In genomic region chr16:28447114-28447455, GRCm38 (mm10) we compare ENCODE assay signal across 7 mouse cellular contexts.
A peak's percentile ranks its signal among the peaks of the same experiment; 100 is the strongest.
DNase-seq lines count a peak whose midpoint lies in the region; ATAC-seq and TF ChIP-seq lines count a peak whose summit lies in the region.

No protein-coding gene starts in this region.

- WGBS in liver, adult 2 months = 9% methylated on average over 6 of the region's 6 CpGs
- WGBS in forebrain, embryonic 11.5 days = 0% methylated on average over 6 of the region's 6 CpGs
- WGBS in limb, embryonic 13.5 days = 3% methylated on average over 4 of the region's 6 CpGs
- WGBS in stomach, embryonic 14.5 days = 8% methylated on average over 5 of the region's 6 CpGs

- H3K4me1 ChIP-seq in liver, adult 2 months (ENCODE audit: control insufficient read depth, insufficient read depth, low read length) = no peaks in the 10 kb centered on the region
- H3K4me1 ChIP-seq in forebrain, embryonic 11.5 days (replicated peaks; ENCODE audit: control insufficient read depth, insufficient read depth, low read length) = no peaks in the 10 kb centered on the region
- peaks cover 10% of the 10 kb centered on the region; the same call in 1 of the 2 replicates for H3K4me1 ChIP-seq in limb, embryonic 13.5 days
- no peaks in the 10 kb centered on the region for H3K4me1 ChIP-seq in stomach, embryonic 14.5 days (ENCODE audit: control insufficient read depth, insufficient read depth, low read length)

- H3K79me2 ChIP-seq in liver, adult 2 months (ENCODE audit: control insufficient read depth, insufficient read depth, low read length) = no peaks in the 10 kb centered on the region

- ATAC-seq in forebrain, embryonic 11.5 days (replicated peaks; ENCODE audit: low FRiP score) = peak; percentile 67
- ATAC-seq in limb, embryonic 13.5 days (ENCODE audit: low FRiP score, low read depth) = peak; percentile 35; the same call in 1 of the 2 replicates
- peak; percentile 14; the same call in 1 of the 2 replicates for ATAC-seq in stomach, embryonic 14.5 days (ENCODE audit: insufficient number of reproducible peaks, insufficient read depth, low FRiP score, low read depth)

- no peak for TF ChIP-seq POLR2A in liver, adult 2 months (IDR thresholded peaks at IDR 0.05; ENCODE audit: extremely low read depth, insufficient read depth, low read length)

- no peaks in the 10 kb centered on the region for H3K36me3 ChIP-seq in liver, adult 2 months (ENCODE audit: control insufficient read depth, insufficient read depth, low read length)
- H3K36me3 ChIP-seq in forebrain, embryonic 11.5 days (ENCODE audit: control insufficient read depth, insufficient read depth, low read length) = no peaks in the 10 kb centered on the region
- no peaks in the 10 kb centered on the region for H3K36me3 ChIP-seq in limb, embryonic 13.5 days
- no peaks in the 10 kb centered on the region for H3K36me3 ChIP-seq in stomach, embryonic 14.5 days (ENCODE audit: control insufficient read depth, insufficient read depth, low read length)

- no peak for TF ChIP-seq CTCF in liver, adult 2 months (IDR thresholded peaks at IDR 0.05; ENCODE audit: low read depth, low read length)

- H3K4me2 ChIP-seq in forebrain, embryonic 11.5 days (ENCODE audit: low read depth, low read length, severe bottlenecking) = peak overlapping the region; percentile 96
- peak overlapping the region; percentile 97 for H3K4me2 ChIP-seq in limb, embryonic 13.5 days (replicated peaks)
- H3K4me2 ChIP-seq in stomach, embryonic 14.5 days (replicated peaks; ENCODE audit: low read depth, low read length) = peak overlapping the region; percentile 74

- H3K9ac ChIP-seq in liver, adult 2 months (ENCODE audit: low read depth, low read length) = no peak overlapping the region
- peak overlapping the region; percentile 65 for H3K9ac ChIP-seq in forebrain, embryonic 11.5 days (ENCODE audit: low read length)
- H3K9ac ChIP-seq in limb, embryonic 13.5 days = peak overlapping the region; percentile 78
- H3K9ac ChIP-seq in stomach, embryonic 14.5 days (replicated peaks; ENCODE audit: low read depth, low read length) = no peak overlapping the region

- 0 out of 2 replicates have a peak overlapping the region, but pooled peaks have one; percentile 12 for H3K27ac ChIP-seq in liver, adult 2 months (replicated peaks; ENCODE audit: insufficient read depth, low read depth, low read length)
- H3K27ac ChIP-seq in forebrain, embryonic 11.5 days (ENCODE audit: low read depth, low read length) = no peak overlapping the region
- H3K27ac ChIP-seq in limb, embryonic 13.5 days = no peak overlapping the region
- H3K27ac ChIP-seq in stomach, embryonic 14.5 days (ENCODE audit: low read length) = no peak overlapping the region

- H3K27me3 ChIP-seq in liver, adult 2 months (ENCODE audit: control insufficient read depth, insufficient read depth, low read length) = peaks cover 8% of the 10 kb centered on the region; the same call in 1 of the 2 replicates
- H3K27me3 ChIP-seq in forebrain, embryonic 11.5 days (ENCODE audit: control insufficient read depth, insufficient read depth, low read length) = peaks cover 24% of the 10 kb centered on the region
- H3K27me3 ChIP-seq in limb, embryonic 13.5 days = peaks cover 54% of the 10 kb centered on the region
- H3K27me3 ChIP-seq in stomach, embryonic 14.5 days (ENCODE audit: control insufficient read depth, insufficient read depth, low read length) = no peaks in the 10 kb centered on the region

- no peaks in the 10 kb centered on the region for H3K9me3 ChIP-seq in forebrain, embryonic 11.5 days (ENCODE audit: control insufficient read depth, low read length)
- no peaks in the 10 kb centered on the region for H3K9me3 ChIP-seq in limb, embryonic 13.5 days
- no peaks in the 10 kb centered on the region for H3K9me3 ChIP-seq in stomach, embryonic 14.5 days (ENCODE audit: control insufficient read depth, low read depth, low read length)

- peak overlapping the region; percentile 59; the same call in 1 of the 2 replicates for H3K4me3 ChIP-seq in liver, adult 2 months (ENCODE audit: insufficient read depth, low read depth, low read length)
- H3K4me3 ChIP-seq in forebrain, embryonic 11.5 days (ENCODE audit: low read depth, low read length) = peak overlapping the region; percentile 63
- H3K4me3 ChIP-seq in limb, embryonic 13.5 days = peak overlapping the region; percentile 76
- H3K4me3 ChIP-seq in stomach, embryonic 14.5 days (ENCODE audit: low read depth, low read length) = peak overlapping the region; percentile 75

- no peak for DNase-seq in liver, adult 2 months (ENCODE audit: extremely low read depth, low read depth, low spot score)
- DNase-seq in liver = no peak
- DNase-seq in forebrain, embryonic 11.5 days (ENCODE audit: low spot score) = no peak
- DNase-seq in layer of hippocampus, adult 9-10 months (ENCODE audit: low spot score) = no peak
- no peak for DNase-seq in ovary, postnatal 14 days (ENCODE audit: low spot score)

Comparison
In these comparisons a context has a peak if more than half of its experiments do, and no peak if none do; other contexts are left out.
1. H3K9ac ChIP-seq: peak in forebrain, embryonic 11.5 days (single experiment) and limb, embryonic 13.5 days (single experiment); none in liver, adult 2 months (single experiment) and stomach, embryonic 14.5 days (single experiment).
2. ATAC-seq: peak in every context shown above with its lines; median percentile 67 in forebrain, embryonic 11.5 days; 35 in limb, embryonic 13.5 days; 14 in stomach, embryonic 14.5 days.
3. Peak in every context shown above with its lines, with median percentiles within 50 percentile points of each other: H3K4me3 ChIP-seq and H3K4me2 ChIP-seq.